Mouse (Mus musculus): ENCODE measurements around the gene Evi2. TPM values are rescaled to one million over a fixed set of nuclear protein-coding genes. Genes with fewer than 3 reads are reported as not detected.

The Evi2 gene
- total RNA-seq, 2 experiments from 2014 or later: 3.9 to 30.6 TPM

DNA sequence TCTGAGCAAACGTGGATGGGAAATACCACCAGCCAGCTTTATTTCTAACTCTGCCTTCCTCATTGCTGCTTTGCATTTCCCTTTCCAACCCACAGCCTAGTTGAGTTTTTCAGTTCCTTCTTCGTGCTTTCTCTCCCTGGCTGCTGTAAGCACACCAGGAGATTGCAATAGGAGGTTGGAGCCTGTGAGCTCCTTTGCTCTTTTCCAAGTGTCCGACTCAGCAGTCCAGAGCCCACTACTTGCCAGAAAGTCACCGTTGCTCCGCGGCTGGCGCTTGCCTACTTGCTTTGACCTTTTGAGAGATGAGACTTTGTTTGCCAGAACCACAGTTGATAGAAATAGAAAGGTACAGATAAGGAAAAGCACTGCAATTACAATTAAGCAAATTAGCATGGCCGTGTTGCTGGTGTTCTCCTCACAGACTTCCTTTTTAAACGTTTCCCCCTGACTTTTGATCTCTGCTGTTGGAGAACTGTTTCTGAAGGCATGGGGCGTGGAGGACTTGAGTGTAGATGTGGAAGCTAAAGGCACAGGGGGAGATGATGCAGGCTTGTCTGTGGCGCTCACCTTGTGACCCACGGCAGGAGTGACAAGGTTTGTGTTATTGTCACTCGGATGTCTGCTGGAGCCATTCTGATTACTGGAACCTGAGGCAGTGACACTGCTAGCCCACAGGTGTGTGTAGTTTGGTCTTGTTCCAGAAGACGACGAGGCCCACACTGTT, 3.2 kb downstream of the Evi2 start:
- peak; percentile 9; the same call in 1 of the 2 replicates for ATAC-seq (replicated peaks; ENCODE audit: poor library complexity)

DNA sequence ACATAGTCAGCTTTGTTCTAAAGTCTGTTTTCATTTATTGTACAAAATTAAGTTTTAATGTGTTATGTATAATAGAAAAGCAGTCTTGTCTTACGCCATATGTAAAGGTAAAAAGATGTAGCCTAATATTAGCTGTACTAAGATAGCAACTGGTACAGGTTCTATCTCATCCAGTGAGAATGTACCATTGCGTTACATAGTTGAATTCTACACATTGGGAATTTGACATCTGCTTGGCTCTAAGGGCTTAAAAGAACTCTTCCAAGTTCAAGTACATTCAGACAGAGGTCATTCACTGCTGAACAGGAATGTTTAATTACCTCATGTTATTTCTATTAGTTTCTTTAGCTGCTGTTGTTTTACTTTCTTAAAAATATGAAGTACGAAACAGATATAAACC, 3.8 kb downstream of the Evi2 start:
- ATAC-seq (replicated peaks; ENCODE audit: poor library complexity): no peak

DNA sequence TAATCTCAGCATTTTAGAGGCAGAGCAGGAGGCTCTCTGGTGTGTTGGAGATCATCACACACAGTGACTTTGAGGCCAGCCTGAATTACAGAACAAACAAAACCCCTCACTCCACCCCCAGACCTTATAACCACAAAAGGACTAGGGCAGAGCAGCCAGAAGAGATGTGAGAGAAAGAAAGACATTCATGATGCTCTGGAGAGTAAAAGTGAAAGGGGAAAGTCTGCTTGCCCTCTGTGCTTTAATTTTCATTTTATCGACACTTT, 6.1 kb downstream of the Evi2 start:
- ATAC-seq (replicated peaks; ENCODE audit: poor library complexity): no peak

DNA sequence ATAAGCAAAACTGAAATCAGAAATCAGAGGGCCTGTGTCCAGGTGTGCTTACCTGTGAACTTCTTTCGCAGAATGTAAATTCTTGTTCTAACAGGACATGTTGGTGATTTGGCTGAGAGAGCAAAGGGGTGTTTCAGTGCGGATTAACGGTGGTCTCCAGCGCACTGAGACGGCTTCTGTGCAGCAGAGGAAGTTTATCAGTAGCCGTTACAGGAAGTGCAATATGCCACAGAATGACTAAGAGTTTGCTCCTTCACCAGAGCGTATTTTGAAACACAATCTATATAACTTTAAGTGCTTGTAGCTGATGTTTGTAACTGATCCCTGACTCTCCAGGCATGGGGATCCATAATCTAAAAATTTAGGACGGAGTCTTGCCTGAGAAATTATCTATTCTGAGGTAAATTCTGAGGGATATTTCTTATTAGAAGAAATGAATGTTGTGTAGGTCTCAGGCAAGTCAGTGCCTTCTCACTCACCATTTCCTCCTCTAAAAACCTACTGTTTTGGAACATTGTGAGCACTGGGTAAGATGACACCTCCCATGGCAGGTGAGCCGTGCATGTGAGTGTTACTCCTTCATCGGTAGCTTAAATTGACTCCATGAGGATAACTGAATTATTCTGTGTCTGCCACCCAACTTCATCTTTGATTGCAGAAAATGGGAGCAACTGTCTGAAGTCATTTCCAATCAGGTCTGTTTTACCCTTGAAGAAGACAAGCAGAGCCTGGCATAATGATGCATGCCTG, 6.7 kb downstream of the Evi2 start, which contains the start of gene Evi2b:
TSS of gene Evi2b (minus strand) at position 203 of the 750 bp plus-strand sequence.
- ATAC-seq (replicated peaks; ENCODE audit: poor library complexity): peak; percentile 59

DNA sequence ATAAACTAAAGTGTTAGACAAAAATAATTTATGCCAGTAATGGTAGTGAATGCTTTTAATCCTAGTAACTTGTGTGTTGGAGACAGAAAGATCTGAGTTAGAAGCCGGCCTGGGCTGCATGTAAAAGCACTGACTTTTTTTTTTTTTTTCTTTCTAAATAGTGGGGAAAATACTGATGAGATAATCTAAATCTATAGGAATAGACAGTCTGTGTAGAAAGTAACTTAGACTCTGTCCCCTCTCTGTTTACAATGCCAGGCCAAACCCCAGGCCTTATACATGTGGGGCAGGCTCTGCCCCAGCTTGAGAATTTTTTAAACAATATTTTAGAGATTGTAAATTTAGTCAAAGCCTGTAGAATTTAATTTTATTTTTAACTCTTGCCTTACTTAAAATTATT, 7.4 kb downstream of the Evi2 start:
- no peak for ATAC-seq (replicated peaks; ENCODE audit: poor library complexity)

DNA sequence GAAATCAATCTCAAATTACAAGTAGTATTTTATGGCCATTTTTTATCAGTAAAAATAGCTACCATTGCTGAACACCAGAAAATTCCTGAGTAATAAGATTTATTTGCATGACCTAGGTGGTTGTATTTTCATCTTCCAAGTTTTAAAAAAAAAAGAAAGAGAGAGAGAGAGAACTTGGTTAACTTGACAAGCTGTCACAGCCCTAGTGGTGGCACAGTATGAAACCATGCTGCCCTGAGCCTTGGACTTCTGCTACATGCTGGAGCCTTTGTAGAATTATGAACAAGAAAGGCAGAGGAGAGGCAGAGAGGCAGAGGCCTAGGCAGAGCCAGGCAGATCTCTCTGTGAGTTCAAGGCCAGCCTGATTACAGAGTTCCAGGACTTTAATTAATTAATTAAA, 8.5 kb downstream of the Evi2 start:
- peak; percentile 65 for ATAC-seq (replicated peaks; ENCODE audit: poor library complexity)

DNA sequence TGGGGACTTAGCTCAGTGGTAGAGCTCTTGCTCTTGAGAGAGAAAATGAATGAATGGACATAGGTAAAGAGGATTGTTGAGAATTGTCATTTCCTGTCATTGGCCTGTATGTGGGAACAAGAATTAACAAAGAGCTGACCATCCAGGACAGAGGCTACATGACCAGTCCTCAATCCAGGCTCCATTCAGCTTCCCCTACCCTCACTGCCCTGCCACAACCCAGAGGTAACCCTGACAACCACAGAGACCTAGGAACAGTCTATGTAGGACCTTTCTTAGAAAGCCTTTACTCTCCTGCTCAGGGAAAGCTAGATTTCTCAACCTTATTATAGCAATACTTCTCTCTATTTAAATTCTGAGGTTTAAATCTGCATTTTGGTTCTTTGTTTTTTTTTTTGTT, 9.6 kb downstream of the Evi2 start:
- no peak for ATAC-seq (replicated peaks; ENCODE audit: poor library complexity)

DNA sequence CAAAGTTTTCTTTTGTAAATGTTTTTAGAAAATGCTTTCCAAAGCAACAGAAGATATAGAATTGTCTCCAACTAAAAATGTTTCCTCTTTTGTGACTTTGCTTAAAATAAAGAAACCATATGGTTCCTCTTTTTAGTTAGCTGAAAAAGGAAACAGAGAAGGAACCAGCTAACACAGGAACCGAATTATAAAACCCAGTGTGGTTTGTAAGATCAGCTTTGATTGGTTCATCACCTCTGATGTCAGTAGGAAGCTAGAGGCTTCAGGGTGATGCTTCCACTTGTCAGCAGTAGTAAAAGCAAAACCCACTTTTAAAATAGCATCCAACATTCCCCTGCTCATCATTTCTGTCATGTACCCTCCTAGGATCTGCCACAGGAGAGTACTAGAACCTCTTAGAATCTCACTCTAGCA, 10.5 kb downstream of the Evi2 start:
- peak; percentile 81 for ATAC-seq (replicated peaks; ENCODE audit: poor library complexity)

DNA sequence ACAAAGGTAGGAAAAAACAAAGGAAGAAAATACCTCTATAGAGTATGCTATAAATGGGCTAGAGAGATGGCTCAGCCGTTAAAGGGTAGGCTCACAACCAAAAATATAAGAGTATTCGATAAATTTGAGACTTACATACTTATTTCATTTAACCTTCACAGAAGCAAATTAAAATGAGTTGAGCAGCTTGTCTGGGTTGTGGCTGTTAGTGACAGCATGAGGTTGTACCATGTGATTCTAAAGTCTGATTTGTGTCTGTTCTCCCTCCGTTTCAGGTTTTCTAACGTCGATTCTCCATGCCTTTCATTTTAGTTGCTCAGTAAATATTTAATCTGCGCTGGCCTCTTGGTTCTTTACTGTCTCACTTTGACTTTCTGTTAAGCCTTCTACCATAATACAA, 11.1 kb downstream of the Evi2 start:
- ATAC-seq (replicated peaks; ENCODE audit: poor library complexity): no peak

DNA sequence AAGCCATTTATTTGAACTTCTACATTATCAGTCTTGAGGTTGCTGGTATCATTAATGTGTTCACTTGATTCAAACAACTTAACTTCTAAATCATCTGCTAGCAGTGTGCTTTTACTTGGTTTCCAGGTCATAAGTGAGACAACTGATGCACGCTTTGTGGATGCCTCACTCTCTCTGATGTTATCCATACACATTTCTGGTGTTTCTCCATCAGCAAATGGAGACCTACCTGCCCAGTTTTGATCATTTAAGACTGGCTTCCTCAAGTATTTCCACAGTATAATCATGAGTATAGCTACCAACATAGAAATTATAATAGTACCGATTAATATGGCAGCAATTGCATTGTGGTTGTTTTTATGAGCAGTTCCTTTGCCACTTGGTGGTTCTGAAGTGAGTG, 14.6 kb downstream of the Evi2 start:
- ATAC-seq (replicated peaks; ENCODE audit: poor library complexity): no peak

DNA sequence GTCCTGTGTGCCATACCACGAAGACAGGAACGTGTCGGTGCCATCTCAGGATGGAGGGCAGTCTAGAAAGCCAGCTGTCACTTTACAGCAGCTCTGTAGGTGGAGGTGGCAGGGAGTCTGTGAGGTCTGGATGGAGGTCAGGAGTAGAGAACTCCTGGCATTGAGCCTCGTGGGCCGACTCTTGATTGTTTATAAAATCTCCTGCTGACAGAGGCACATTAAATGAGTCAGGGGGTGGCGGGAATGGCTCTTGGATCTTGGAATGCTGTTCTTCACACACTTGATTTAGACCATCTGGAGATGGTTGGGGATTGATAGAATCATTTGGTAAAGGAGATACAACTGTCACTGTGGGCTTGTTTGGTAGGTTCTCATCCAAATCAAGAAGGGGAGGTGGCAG, 15.1 kb downstream of the Evi2 start:
- ATAC-seq (replicated peaks; ENCODE audit: poor library complexity): no peak

DNA sequence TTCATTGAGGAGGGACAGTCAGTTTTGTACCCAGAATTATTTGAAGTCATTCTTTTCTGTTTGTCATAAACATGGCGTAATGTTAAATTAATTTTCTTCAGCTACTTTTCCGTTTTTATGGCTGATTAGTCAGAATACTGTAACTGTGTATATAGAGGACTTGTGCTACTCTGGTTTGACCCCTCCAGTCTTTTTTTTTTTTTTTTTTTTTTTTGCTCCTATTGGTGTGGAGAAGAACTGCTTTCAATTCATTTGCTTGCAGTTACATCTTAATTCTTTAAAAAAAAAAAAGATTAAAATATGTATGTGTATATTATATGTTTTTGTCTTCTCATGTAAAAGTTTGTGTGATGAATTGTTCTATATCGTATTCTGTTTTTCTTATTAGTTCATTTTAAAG, 18.4 kb downstream of the Evi2 start:
- ATAC-seq (replicated peaks; ENCODE audit: poor library complexity): no peak

DNA sequence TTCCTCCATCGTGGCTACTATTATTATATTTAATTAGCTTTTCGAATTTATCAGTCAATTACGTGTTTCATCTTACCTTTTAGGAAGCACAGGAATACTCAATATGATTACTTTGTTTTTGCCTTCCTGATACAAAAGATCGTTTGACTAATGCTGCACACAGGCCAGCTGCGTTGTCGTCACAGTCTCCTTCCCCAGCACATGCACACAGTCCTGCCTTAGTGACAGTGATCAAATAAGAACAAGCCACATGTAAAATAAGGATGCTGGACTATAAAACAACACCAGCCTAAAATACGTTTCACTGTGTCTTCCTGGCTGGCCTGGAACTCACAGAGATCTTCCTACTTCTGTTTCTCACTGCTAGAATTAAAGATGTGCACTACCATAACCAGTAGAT, 25.9 kb downstream of the Evi2 start:
- no peak for ATAC-seq (replicated peaks; ENCODE audit: poor library complexity)

DNA sequence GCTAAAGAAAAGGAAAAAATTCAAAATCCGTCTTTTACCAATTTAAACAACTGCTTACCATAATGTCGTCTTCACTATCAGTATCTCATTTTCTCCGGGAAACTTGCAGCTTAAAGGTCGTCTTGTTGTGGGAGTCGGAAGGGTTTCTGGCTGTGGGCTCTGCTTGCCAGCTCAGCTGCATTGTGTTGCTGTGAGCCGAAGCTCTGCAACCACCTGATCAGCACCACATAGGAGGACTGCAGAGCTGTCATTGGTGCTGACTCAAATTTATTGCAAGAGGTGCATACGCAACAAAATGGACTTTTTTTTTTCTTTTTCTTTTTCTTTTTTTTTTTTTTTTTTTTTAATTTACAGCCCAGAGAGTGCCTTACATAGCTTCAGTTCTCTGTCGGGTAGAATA, 26.5 kb downstream of the Evi2 start, which contains the start of gene Omg:
TSS of gene Omg (minus strand) at position 240 of the 400 bp plus-strand sequence.
- ATAC-seq (replicated peaks; ENCODE audit: poor library complexity): no peak

DNA sequence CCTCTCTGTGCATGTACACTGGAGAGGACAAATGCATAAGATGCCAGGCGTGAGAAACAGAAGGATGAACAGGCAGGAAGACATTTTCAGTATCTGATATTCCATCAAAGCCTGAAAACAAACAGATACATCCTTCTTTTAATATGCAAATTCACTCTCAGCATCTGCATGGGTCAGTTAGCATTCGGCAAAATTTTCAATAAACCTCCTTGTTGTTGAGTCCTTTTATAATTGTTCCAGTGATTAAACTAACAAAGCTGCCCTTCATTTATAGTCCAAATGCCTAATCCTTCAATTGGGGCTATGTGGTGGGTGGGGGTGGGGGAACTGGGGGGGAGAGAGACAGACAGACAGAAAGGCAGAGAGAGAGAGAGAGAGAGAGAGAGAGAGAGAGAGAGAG, 27.5 kb downstream of the Evi2 start:
- ATAC-seq (replicated peaks; ENCODE audit: poor library complexity): no peak

DNA sequence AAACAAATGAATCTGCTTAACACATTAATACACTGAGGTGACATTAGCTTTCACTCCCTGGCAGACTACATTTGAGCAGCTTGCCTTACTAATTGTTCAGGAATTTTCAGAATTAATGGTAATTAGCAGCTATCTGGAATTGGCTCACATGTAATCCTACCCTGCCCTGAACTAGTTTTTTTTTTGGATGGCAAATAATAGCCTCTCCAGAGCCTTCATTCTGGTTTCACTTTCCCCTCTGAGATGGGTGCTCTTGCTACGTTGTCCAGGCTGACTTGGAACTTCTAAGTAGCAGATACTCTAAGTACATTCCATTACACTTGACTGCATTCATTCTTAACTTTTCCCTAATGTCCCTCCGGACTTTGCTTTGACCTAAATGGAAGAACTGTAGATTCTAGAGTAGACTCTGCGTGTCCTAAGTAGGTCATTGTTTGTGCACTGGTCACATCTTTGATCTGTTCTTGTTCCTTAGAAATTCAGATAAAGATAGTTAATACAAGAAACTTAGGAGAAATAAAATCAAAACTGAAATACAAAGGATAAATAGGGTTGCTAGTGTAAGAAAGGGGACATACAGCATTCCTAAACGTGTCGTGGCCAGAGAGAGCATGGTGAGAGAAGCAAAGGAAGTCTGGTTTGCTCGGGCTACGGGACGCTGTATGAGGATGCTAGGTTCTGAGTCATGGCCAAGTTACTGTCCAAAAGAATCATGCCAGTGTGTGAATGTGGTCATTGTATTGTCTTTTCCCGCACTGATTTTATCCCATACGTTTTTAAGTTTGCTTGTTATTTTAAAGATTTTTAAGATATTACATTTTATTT, 35.2 kb downstream of the Evi2 start:
- ATAC-seq (replicated peaks; ENCODE audit: poor library complexity): 0 out of 2 replicates have a peak, but pooled peaks have one; percentile 34

DNA sequence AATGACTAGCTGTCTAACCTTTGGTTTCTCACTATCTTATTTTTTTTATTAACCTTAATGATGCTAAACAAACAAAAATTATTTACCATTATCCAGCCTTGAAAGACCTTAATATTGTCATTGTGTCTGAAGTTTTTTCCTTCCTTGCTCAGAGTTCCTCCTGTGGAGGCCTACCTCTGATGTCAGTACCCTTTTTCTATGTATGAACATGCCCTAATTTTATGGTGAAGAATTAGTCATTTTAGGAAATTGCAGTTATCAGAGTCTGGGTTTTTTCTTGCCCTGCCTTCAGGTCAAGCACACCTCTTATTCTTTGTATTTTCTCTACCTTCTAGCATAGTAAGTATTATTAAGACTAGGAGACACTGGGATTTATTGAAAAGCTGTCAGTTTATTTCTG, 45.7 kb downstream of the Evi2 start:
- no peak for ATAC-seq (replicated peaks; ENCODE audit: poor library complexity)

DNA sequence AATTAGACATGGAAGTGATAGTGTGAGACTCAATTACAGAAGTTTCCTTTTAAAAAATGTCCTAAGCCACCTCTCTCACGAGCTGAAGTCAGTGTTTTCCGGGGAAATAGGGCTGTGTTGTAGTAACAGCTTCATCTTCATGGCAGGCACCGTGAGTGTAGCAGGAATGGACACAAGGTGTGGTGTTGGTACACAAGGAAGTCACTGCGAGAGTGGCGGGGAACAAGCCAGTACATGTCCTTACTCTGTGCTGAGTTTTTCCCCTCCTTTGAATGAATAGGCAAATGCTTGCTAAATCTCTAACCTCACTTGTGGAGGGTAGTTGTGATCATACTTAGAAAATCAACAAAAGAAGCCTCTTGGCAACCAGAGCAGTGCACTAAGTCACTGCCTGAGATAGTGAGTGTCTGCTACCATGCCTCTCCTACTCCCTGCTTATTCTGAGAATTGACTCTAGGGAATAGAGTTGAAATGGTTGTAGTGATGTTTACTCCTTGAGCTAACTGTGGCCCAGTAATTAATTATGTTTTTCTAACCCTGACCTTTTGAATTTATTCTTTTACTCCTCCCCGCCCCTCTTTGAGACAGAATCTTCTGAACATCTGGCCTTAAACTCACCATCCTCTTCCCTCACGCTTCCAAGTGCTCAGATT, 46.4 kb downstream of the Evi2 start:
- no peak for ATAC-seq (replicated peaks; ENCODE audit: poor library complexity)

DNA sequence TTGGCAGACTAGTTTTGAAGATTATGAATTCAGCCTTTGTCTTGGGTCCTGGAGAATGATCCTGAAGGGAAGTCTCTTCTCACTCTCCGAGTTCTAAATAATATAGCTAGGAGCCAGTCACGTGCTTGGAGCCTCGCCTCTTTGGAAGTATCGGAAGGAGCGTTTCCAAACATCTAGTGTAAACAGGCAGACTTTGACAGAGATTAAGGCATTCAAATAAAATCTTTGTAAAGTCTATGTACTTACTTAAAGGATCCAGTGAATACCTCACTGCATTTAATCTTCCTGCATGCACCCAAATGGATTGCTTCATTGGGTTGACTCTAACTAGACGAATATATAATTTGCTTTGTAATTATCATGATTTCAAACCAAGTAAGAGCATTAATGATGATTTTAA, 47.0 kb downstream of the Evi2 start:
- no peak for ATAC-seq (replicated peaks; ENCODE audit: poor library complexity)

DNA sequence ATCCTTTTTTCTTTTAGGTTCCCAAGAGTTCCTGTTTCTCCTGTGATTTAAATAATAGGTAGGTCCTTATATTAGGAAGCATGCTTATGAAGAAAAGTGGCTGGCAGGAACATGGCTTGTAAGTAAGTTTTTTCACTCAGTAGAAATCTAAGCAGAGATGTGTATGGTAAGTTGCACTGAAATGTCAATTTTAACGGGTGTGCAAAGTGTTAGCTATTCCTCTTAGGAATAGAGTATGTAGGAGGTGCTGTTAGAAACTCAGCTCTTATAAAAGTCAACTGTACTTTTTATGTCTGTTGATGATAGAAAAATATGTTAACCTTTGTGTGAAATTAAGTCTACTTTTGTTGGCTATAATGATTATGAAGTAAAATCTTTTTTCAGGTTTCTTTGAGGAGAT, 62.3 kb downstream of the Evi2 start:
- no peak for ATAC-seq (replicated peaks; ENCODE audit: poor library complexity)
